Mouse (Mus musculus) bone marrow macrophage, adult 2 months (primary cell): ENCODE measurements around the gene Gm49395.

ENCODE experiments used
- CTCF ChIP-seq: IDR thresholded peaks from 2 replicates; pipeline ENCODE4 v1.5.1; 2012; ENCODE audit warnings: low read depth, mild to moderate bottlenecking, low read length, moderate library complexity
- POLR2A ChIP-seq: IDR thresholded peaks from 2 replicates; pipeline ENCODE4 v1.6.1; 2012; ENCODE audit warnings: mild to moderate bottlenecking, low read depth, low read length, borderline replicate concordance

DNA sequence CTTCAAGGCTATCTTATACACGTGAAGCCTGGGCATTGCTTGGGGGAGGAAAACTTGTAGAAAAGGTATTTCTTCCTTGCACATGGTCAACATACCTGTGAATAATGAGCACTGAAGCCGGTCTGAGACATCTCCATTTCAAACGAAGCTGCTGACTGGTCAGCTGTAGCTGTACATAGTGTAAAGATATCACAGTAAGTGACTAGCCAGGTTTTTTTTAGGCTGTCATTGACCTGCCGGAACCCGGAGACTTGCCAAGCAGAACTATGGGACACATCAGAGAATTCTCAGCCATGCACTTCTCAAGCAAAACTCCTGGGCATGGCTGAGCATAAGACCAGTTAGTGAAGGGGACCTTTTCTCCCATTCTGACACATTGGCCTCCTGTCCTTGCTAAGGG is 99.6 kb downstream of the Gm49395 start:
- no peak for TF ChIP-seq POLR2A
- no peak for TF ChIP-seq CTCF
